Mouse (Mus musculus): ENCODE results near the gene Pex14. TPM values are rescaled to one million over a fixed set of nuclear protein-coding genes. Genes with fewer than 3 reads are reported as not detected.

Pex14 gene
- total and polyA plus RNA-seq, 2 experiments = 35.6 to 58.2 TPM

DNA sequence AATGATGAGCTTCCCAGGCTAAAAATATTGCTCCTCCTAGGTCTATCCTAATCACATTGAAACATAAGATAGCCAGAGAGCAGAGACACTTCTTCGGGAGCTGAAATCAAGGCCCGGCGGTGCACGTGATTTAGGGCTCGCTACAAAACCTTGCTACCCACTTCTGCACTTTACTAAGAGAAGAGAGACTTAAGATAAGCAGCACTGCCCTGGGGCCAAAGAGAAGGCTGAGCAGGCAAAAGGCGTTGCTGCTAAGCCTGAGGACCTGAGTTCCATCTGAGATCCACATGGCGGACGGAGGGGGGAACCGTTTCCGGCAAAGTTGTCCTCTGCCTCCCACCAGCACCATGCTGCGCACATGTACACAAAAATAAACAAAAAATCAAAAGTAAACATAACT, 1.1 kb downstream of the Pex14 start:
- H3K4me3 ChIP-seq (ENCODE audit: insufficient read depth, low read depth, low read length) = peak overlapping the region; percentile 100
- peak overlapping the region; percentile 88 for H3K27ac ChIP-seq (replicated peaks; ENCODE audit: insufficient read depth, low read depth, low read length)

DNA sequence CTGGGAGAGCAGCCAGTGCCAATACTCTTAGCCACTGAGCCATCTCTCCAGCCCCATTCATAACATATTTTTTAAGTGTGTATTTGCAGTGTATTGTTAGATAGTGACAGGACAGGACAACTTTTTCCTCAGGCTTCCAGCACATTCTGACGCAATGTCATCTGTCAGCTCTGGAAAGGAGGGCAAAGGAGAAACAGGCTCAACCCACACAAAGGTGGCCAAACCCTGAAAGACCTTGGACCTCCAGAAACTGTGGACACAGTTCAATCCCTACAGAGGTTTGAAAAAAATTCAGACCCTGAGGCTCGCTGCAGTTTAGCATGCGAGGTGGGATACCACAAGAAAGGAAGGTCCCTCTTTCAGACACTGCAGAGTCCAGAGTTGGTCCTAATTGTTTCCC, 1.7 kb downstream of the Pex14 start:
- Histone ChIP-seq H3K4me3 (ENCODE audit: insufficient read depth, low read depth, low read length) (peak overlapping the region; percentile 100), H3K27me3 (ENCODE audit: control insufficient read depth, insufficient read depth, low read length) (no peaks in the 10 kb centered on the region), H3K4me1 (ENCODE audit: control insufficient read depth, insufficient read depth, low read length) (peaks cover 15% of the 10 kb centered on the region), H3K9ac (ENCODE audit: low read depth, low read length) (peak overlapping the region; percentile 77), H3K27ac (replicated peaks; ENCODE audit: insufficient read depth, low read depth, low read length) (peak overlapping the region; percentile 88), H3K36me3 (ENCODE audit: control insufficient read depth, insufficient read depth, low read length) (no peaks in the 10 kb centered on the region), H3K79me2 (ENCODE audit: control insufficient read depth, insufficient read depth, low read length) (peaks cover 26% of the 10 kb centered on the region)
- DNase-seq (ENCODE audit: extremely low read depth, low read depth, low spot score) = peak; percentile 98
- no peak for TF ChIP-seq CTCF (IDR thresholded peaks at IDR 0.05; ENCODE audit: low read depth, low read length)
- TF ChIP-seq POLR2A (IDR thresholded peaks at IDR 0.05; ENCODE audit: extremely low read depth, insufficient read depth, low read length) = no peak
- 16% methylated on average over 3 of the region's 3 CpGs for WGBS

More for the DNA sequence above, 1.1 kb downstream of the Pex14 start:
- TF ChIP-seq CTCF (IDR thresholded peaks at IDR 0.05; ENCODE audit: low read depth, low read length) (no peak), POLR2A (IDR thresholded peaks at IDR 0.05; ENCODE audit: extremely low read depth, insufficient read depth, low read length) (no peak)
- no peaks in the 10 kb centered on the region for H3K36me3 ChIP-seq (ENCODE audit: control insufficient read depth, insufficient read depth, low read length)
- no peaks in the 10 kb centered on the region for H3K27me3 ChIP-seq (ENCODE audit: control insufficient read depth, insufficient read depth, low read length)
- peaks cover 15% of the 10 kb centered on the region for H3K4me1 ChIP-seq (ENCODE audit: control insufficient read depth, insufficient read depth, low read length)
- 3% methylated on average over 11 of the region's 11 CpGs for WGBS
- DNase-seq (ENCODE audit: extremely low read depth, low read depth, low spot score) = no peak
- H3K79me2 ChIP-seq (ENCODE audit: control insufficient read depth, insufficient read depth, low read length) = peaks cover 26% of the 10 kb centered on the region
- H3K9ac ChIP-seq (ENCODE audit: low read depth, low read length) = peak overlapping the region; percentile 100

DNA sequence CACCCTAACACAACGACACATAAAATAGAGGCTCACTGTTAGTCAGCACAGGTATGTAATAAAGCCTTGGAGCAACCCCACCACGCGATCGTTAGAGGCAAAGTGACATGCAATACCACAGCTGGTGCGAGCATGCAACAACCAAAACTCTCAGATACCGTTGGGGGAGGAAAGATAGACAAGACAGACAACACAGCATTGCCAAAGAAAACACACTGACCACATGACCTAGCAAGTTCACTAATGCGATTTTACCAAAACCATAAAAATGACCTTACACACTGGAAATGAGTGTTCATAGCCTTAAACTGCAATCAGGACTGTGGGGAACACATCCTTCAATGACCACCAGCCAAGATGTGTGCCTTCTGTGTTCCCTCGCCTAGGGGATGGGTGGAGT, 8.3 kb downstream of the Pex14 start:
- 23% methylated on average over 8 of the region's 8 CpGs for WGBS
- no peak for TF ChIP-seq POLR2A (IDR thresholded peaks at IDR 0.05; ENCODE audit: extremely low read depth, insufficient read depth, low read length)
- TF ChIP-seq CTCF (IDR thresholded peaks at IDR 0.05; ENCODE audit: low read depth, low read length) = no peak
- Histone ChIP-seq H3K4me3 (ENCODE audit: insufficient read depth, low read depth, low read length) (0 out of 2 replicates have a peak overlapping the region, but pooled peaks have one; percentile 5), H3K4me1 (ENCODE audit: control insufficient read depth, insufficient read depth, low read length) (peaks cover 22% of the 10 kb centered on the region), H3K36me3 (ENCODE audit: control insufficient read depth, insufficient read depth, low read length) (no peaks in the 10 kb centered on the region), H3K9ac (ENCODE audit: low read depth, low read length) (peak overlapping the region; percentile 45; the same call in 1 of the 2 replicates), H3K27me3 (ENCODE audit: control insufficient read depth, insufficient read depth, low read length) (no peaks in the 10 kb centered on the region), H3K79me2 (ENCODE audit: control insufficient read depth, insufficient read depth, low read length) (peaks cover 29% of the 10 kb centered on the region), H3K27ac (replicated peaks; ENCODE audit: insufficient read depth, low read depth, low read length) (peak overlapping the region; percentile 73)
- DNase-seq (ENCODE audit: extremely low read depth, low read depth, low spot score) = peak; percentile 96

DNA sequence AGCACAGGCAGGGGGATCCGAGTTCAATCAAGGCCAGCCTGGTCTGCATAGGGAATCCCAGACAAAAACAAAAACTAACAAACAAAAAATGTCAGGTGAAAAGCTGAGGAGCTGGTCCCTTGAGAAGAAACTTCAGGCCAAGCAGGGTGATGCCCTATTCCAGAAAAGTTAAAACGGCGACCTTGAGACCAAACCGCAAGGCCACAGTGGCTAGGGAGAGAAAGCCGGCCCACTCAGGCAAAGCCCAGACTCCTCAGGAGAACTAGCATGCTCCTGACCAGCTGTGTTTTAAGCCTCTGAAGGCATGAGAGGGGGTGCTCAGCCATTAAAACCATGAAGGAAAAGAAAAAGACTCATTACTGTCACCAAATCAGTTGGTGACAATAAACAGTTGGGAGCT, 14.3 kb downstream of the Pex14 start:
- Histone ChIP-seq H3K4me1 (ENCODE audit: control insufficient read depth, insufficient read depth, low read length) (peaks cover 33% of the 10 kb centered on the region), H3K27me3 (ENCODE audit: control insufficient read depth, insufficient read depth, low read length) (no peaks in the 10 kb centered on the region), H3K36me3 (ENCODE audit: control insufficient read depth, insufficient read depth, low read length) (no peaks in the 10 kb centered on the region), H3K9ac (ENCODE audit: low read depth, low read length) (no peak overlapping the region), H3K79me2 (ENCODE audit: control insufficient read depth, insufficient read depth, low read length) (peaks cover 39% of the 10 kb centered on the region), H3K4me3 (ENCODE audit: insufficient read depth, low read depth, low read length) (no peak overlapping the region), H3K27ac (replicated peaks; ENCODE audit: insufficient read depth, low read depth, low read length) (no peak overlapping the region)
- WGBS = 41% methylated on average over 5 of the region's 5 CpGs
- TF ChIP-seq CTCF (IDR thresholded peaks at IDR 0.05; ENCODE audit: low read depth, low read length) = no peak
- TF ChIP-seq POLR2A (IDR thresholded peaks at IDR 0.05; ENCODE audit: extremely low read depth, insufficient read depth, low read length) = no peak
- peak; percentile 19 for DNase-seq (ENCODE audit: extremely low read depth, low read depth, low spot score)

GRCm38 (mm10) chr4:149081528-149081927, 18.1 kb downstream of the Pex14 start:
- Histone ChIP-seq H3K9ac (ENCODE audit: low read depth, low read length) (peak overlapping the region; percentile 20), H3K79me2 (ENCODE audit: control insufficient read depth, insufficient read depth, low read length) (peaks cover 38% of the 10 kb centered on the region; the same call in 1 of the 2 replicates), H3K4me1 (ENCODE audit: control insufficient read depth, insufficient read depth, low read length) (peaks cover 50% of the 10 kb centered on the region), H3K36me3 (ENCODE audit: control insufficient read depth, insufficient read depth, low read length) (no peaks in the 10 kb centered on the region), H3K27ac (replicated peaks; ENCODE audit: insufficient read depth, low read depth, low read length) (peak overlapping the region; percentile 70), H3K27me3 (ENCODE audit: control insufficient read depth, insufficient read depth, low read length) (no peaks in the 10 kb centered on the region), H3K4me3 (ENCODE audit: insufficient read depth, low read depth, low read length) (peak overlapping the region; percentile 9; the same call in 1 of the 2 replicates)
- TF ChIP-seq CTCF (IDR thresholded peaks at IDR 0.05; ENCODE audit: low read depth, low read length) (no peak), POLR2A (IDR thresholded peaks at IDR 0.05; ENCODE audit: extremely low read depth, insufficient read depth, low read length) (no peak)
- WGBS = 28% methylated on average over 17 of the region's 17 CpGs
- DNase-seq (ENCODE audit: extremely low read depth, low read depth, low spot score) = peak; percentile 92

GRCm38 (mm10) chr4:149080111-149080510, 19.6 kb downstream of the Pex14 start:
- Histone ChIP-seq H3K79me2 (ENCODE audit: control insufficient read depth, insufficient read depth, low read length) (peaks cover 36% of the 10 kb centered on the region; the same call in 1 of the 2 replicates), H3K27ac (replicated peaks; ENCODE audit: insufficient read depth, low read depth, low read length) (0 out of 2 replicates have a peak overlapping the region, but pooled peaks have one; percentile 14), H3K4me1 (ENCODE audit: control insufficient read depth, insufficient read depth, low read length) (peaks cover 56% of the 10 kb centered on the region), H3K9ac (ENCODE audit: low read depth, low read length) (no peak overlapping the region), H3K27me3 (ENCODE audit: control insufficient read depth, insufficient read depth, low read length) (no peaks in the 10 kb centered on the region), H3K36me3 (ENCODE audit: control insufficient read depth, insufficient read depth, low read length) (no peaks in the 10 kb centered on the region), H3K4me3 (ENCODE audit: insufficient read depth, low read depth, low read length) (no peak overlapping the region)
- TF ChIP-seq POLR2A (IDR thresholded peaks at IDR 0.05; ENCODE audit: extremely low read depth, insufficient read depth, low read length) (no peak), CTCF (IDR thresholded peaks at IDR 0.05; ENCODE audit: low read depth, low read length) (no peak)
- DNase-seq (ENCODE audit: extremely low read depth, low read depth, low spot score) = peak; percentile 60
- WGBS = 42% methylated on average over 8 of the region's 8 CpGs

Data from liver, adult 2 months (tissue).